Mouse (Mus musculus) forebrain, embryonic 13.5 days (tissue): Measurements from ENCODE around the gene Adamtsl2. TPM values are rescaled to one million over a fixed set of nuclear protein-coding genes. Genes with fewer than 3 reads are reported as not detected.

Experiments used
- ATAC-seq: fragments of 200-750 bp; cut with Nextera tagmentation; 2 replicates; pipeline ENCODE4 v1.8.0; 2017
- H3K27ac ChIP-seq: fragments of 300-500 bp; sonication (generic); 2 replicates; pipeline ENCODE4 v1.5.1; 2015; ENCODE audit warnings: inconsistent platforms, mild to moderate bottlenecking, moderate library complexity
- H3K27me3 ChIP-seq: fragments of 300-500 bp; sonication (generic); 2 replicates; pipeline ENCODE4 v1.6.1; 2015; ENCODE audit warnings: mild to moderate bottlenecking, inconsistent platforms
- H3K36me3 ChIP-seq: fragments of 300-500 bp; sonication (generic); 2 replicates; pipeline ENCODE4 v1.6.1; 2015; ENCODE audit warnings: mild to moderate bottlenecking, inconsistent platforms; ENCODE audit not compliant: poor library complexity, severe bottlenecking
- H3K4me1 ChIP-seq: fragments of 300-500 bp; sonication (generic); 2 replicates; pipeline ENCODE4 v1.6.1; 2015; ENCODE audit warnings: inconsistent platforms
- H3K4me2 ChIP-seq: fragments of 300-500 bp; sonication (generic); 2 replicates; pipeline ENCODE4 v1.6.1; 2015; ENCODE audit warnings: inconsistent platforms, mild to moderate bottlenecking, moderate library complexity
- H3K4me3 ChIP-seq: fragments of 300-500 bp; sonication (generic); 2 replicates; pipeline ENCODE4 v1.5.1; 2015; ENCODE audit warnings: mild to moderate bottlenecking, inconsistent platforms
- H3K9ac ChIP-seq: fragments of 300-500 bp; sonication (generic); 2 replicates; pipeline ENCODE4 v1.6.1; 2015; ENCODE audit warnings: mild to moderate bottlenecking, inconsistent platforms
- H3K9me3 ChIP-seq: fragments of 300-500 bp; sonication (generic); replicated peaks from 2 replicates; pipeline ENCODE4 v1.6.1; 2016; ENCODE audit warnings: inconsistent platforms
- WGBS: fragments of 180-500 bp; shearing (Covaris S2); methylation state at CpG from one replicate; pipeline ENCODE4 v1.1.7; 2015; 5-methylcytosine and 5-hydroxymethylcytosine counted together
- polyA plus RNA-seq: library from polyadenylated mRNA; unstranded; fragments of >200 nt; fragmentation: Nextera tagmentation; extraction: Ambion mirVana; gene quantifications from 2 replicates; pipeline ENCODE4 v1.2.1, GENCODE M21; 2015

Adamtsl2 gene
- polyA plus RNA-seq, 1 experiment from 2014 or later = 5.7 TPM

- H3K9me3 ChIP-seq = no peaks in the 10 kb centered on the region
- no peaks in the 10 kb centered on the region for H3K36me3 ChIP-seq
- H3K4me2 ChIP-seq = no peak overlapping the region
- H3K4me3 ChIP-seq = no peak overlapping the region
- no peaks in the 10 kb centered on the region for H3K27me3 ChIP-seq
- H3K9ac ChIP-seq = no peak overlapping the region
- H3K4me1 ChIP-seq = peaks cover 11% of the 10 kb centered on the region
- 47% methylated on average over 10 of the region's 10 CpGs for WGBS
- H3K27ac ChIP-seq = no peak overlapping the region
- no peak for ATAC-seq
Observed at GRCm38 (mm10) chr2:27154466-27155185, 75.4 kb downstream of the Adamtsl2 start.

GRCm38 (mm10) chr2:27156596-27156995 is 77.4 kb downstream of the Adamtsl2 start:
- Histone ChIP-seq H3K9me3 (no peaks in the 10 kb centered on the region), H3K27ac (no peak overlapping the region), H3K4me3 (no peak overlapping the region), H3K27me3 (no peaks in the 10 kb centered on the region), H3K4me1 (peaks cover 10% of the 10 kb centered on the region), H3K4me2 (no peak overlapping the region), H3K36me3 (no peaks in the 10 kb centered on the region), H3K9ac (no peak overlapping the region)
- ATAC-seq = no peak
- WGBS = 81% methylated on average over 6 of the region's 6 CpGs

Other genes starting within 250 kb of the Adamtsl2 start
- gene Abo, start 214.4 kb upstream of the Adamtsl2 start, polyA plus RNA-seq = not detected in 2 replicates
- 25.0 and 29.6 TPM in 2 replicates for gene Surf6, start 176.5 kb upstream of the Adamtsl2 start, polyA plus RNA-seq
- 168 and 187 TPM in 2 replicates for gene Med22, start 168.7 kb upstream of the Adamtsl2 start, polyA plus RNA-seq
- gene Rpl7a, start 168.6 kb upstream of the Adamtsl2 start, polyA plus RNA-seq = 620 and 639 TPM in 2 replicates
- 53.5 and 60.7 TPM in 2 replicates for gene Surf2, start 163.0 kb upstream of the Adamtsl2 start, polyA plus RNA-seq
- gene Surf1, start 162.8 kb upstream of the Adamtsl2 start, polyA plus RNA-seq = 61.0 and 64.8 TPM in 2 replicates
- gene Surf4, start 145.5 kb upstream of the Adamtsl2 start, polyA plus RNA-seq = 104 and 107 TPM in 2 replicates
- gene Stkld1, start 145.3 kb upstream of the Adamtsl2 start, polyA plus RNA-seq = 0.33 TPM in 1 of 2 replicates, not detected in the other
- gene Rexo4, start 115.0 kb upstream of the Adamtsl2 start, polyA plus RNA-seq = 39.5 and 40.3 TPM in 2 replicates
- gene Adamts13, start 106.0 kb upstream of the Adamtsl2 start, polyA plus RNA-seq = 0.34 TPM in 1 of 2 replicates, not detected in the other
- 115 and 125 TPM in 2 replicates for gene Cacfd1, start 69.5 kb upstream of the Adamtsl2 start, polyA plus RNA-seq
- 2.0 and 2.6 TPM in 2 replicates for gene Slc2a6, start 51.4 kb upstream of the Adamtsl2 start, polyA plus RNA-seq
- gene Mymk, start 7.2 kb upstream of the Adamtsl2 start, polyA plus RNA-seq = not detected in 2 replicates
- 0.76 and 1.7 TPM in 2 replicates for gene Fam163b, start 63.1 kb downstream of the Adamtsl2 start, polyA plus RNA-seq
- gene Dbh, start 85.9 kb downstream of the Adamtsl2 start, polyA plus RNA-seq = not detected in 2 replicates
- gene Sardh, start 169.0 kb downstream of the Adamtsl2 start, polyA plus RNA-seq = 2.1 and 2.4 TPM in 2 replicates